Mouse (Mus musculus) lung, postnatal 0 days (tissue): Measurements from ENCODE around the gene Rnf20. TPM values are rescaled to one million over a fixed set of nuclear protein-coding genes. Genes with fewer than 3 reads are reported as not detected.

Source experiments
- ATAC-seq: fragments of 200-750 bp; cut with Nextera tagmentation; 2 replicates; pipeline ENCODE4 v1.8.0; 2017; ENCODE audit warnings: moderate library complexity
- DNase-seq: peaks from one replicate; pipeline ENCODE4 v3.0.0-alpha.2; 2016; ENCODE audit warnings: low spot score
- H3K27ac ChIP-seq: fragments of 300-500 bp; sonication (generic); 2 replicates; pipeline ENCODE4 v1.5.1; 2014; ENCODE audit warnings: antibody characterized with exemption, mild to moderate bottlenecking, low read length, mixed read lengths
- H3K27me3 ChIP-seq: fragments of 300-500 bp; sonication (generic); replicated peaks from 2 replicates; pipeline ENCODE4 v1.6.1; 2014; ENCODE audit warnings: low read length, mixed read lengths; ENCODE audit not compliant: insufficient read depth
- H3K36me3 ChIP-seq: fragments of 300-500 bp; sonication (generic); 2 replicates; pipeline ENCODE4 v1.6.1; 2014; ENCODE audit warnings: low read length, mixed read lengths; ENCODE audit not compliant: insufficient read depth
- H3K4me1 ChIP-seq: fragments of 300-500 bp; sonication (generic); 2 replicates; pipeline ENCODE4 v1.6.1; 2014; ENCODE audit warnings: antibody characterized with exemption, low read depth, low read length, mixed read lengths; ENCODE audit not compliant: insufficient read depth
- H3K4me2 ChIP-seq: fragments of 300-500 bp; sonication (generic); replicated peaks from 2 replicates; pipeline ENCODE4 v1.6.1; 2014; ENCODE audit warnings: low read depth, mild to moderate bottlenecking, low read length, moderate library complexity, mixed read lengths
- H3K4me3 ChIP-seq: fragments of 300-500 bp; sonication (generic); 2 replicates; pipeline ENCODE4 v1.5.1; 2014; ENCODE audit warnings: low read depth, low read length
- H3K9ac ChIP-seq: fragments of 300-500 bp; sonication (generic); replicated peaks from 2 replicates; pipeline ENCODE4 v1.6.1; 2014; ENCODE audit warnings: low read depth, mild to moderate bottlenecking
- H3K9me3 ChIP-seq: fragments of 300-500 bp; sonication (generic); 2 replicates; pipeline ENCODE4 v1.6.1; 2016; ENCODE audit warnings: low read length, mixed read lengths
- CTCF ChIP-seq: IDR thresholded peaks from 2 replicates; pipeline ENCODE4 v1.5.1; 2016; ENCODE audit warnings: antibody characterized with exemption, mild to moderate bottlenecking
- EP300 ChIP-seq: IDR thresholded peaks from 2 replicates; pipeline ENCODE4 v1.6.1; 2016; ENCODE audit warnings: antibody characterized with exemption, mild to moderate bottlenecking, control low read depth
- WGBS: fragments of 180-500 bp; shearing (Covaris S2); extraction: QIAGEN DNeasy Blood & Tissue Kit; methylation state at CpG from one replicate; pipeline ENCODE4 v1.1.7; 2014; 5-methylcytosine and 5-hydroxymethylcytosine counted together
- polyA plus RNA-seq: library from polyadenylated mRNA; unstranded; fragments of >200 nt; fragmentation: Nextera tagmentation; extraction: Ambion mirVana; gene quantifications from 2 replicates; pipeline ENCODE4 v1.2.1, GENCODE M21; 2015

Gene Rnf20
- polyA plus RNA-seq, 1 experiment from 2014 or later: 32.6 TPM

GRCm38 (mm10) chr4:49596846-49597182 lies 35.0 kb upstream of the Rnf20 start:
- H3K9me3 ChIP-seq: no peaks in the 10 kb centered on the region
- H3K4me1 ChIP-seq: 0 out of 2 replicates have a peak, but pooled peaks cover 4% of the 10 kb centered on the region
- H3K36me3 ChIP-seq: no peaks in the 10 kb centered on the region
- no peaks in the 10 kb centered on the region for H3K27me3 ChIP-seq
- DNase-seq (peak; percentile 35), ATAC-seq (no peak)
- TF ChIP-seq EP300: no peak
- no peak for TF ChIP-seq CTCF
- WGBS: 1% methylated on average over 20 of the region's 20 CpGs
- peak overlapping the region; percentile 83 for H3K4me3 ChIP-seq
- H3K9ac ChIP-seq: peak overlapping the region; percentile 70
- peak overlapping the region; percentile 78 for H3K27ac ChIP-seq
- H3K4me2 ChIP-seq: peak overlapping the region; percentile 91

- H3K4me3 ChIP-seq: peak within 1 kb of the TSS; percentile 83
- WGBS: under 1% methylated on average over 70 of the region's 77 CpGs
- peak within 1 kb of the TSS; percentile 91 for H3K4me2 ChIP-seq
- no peaks in the 10 kb centered on the region for H3K36me3 ChIP-seq
- no peaks in the 10 kb centered on the region for H3K9me3 ChIP-seq
- peak within 1 kb of the TSS; percentile 78 for H3K27ac ChIP-seq
- ATAC-seq (peak; percentile 96), DNase-seq (peak; percentile 82)
- H3K27me3 ChIP-seq: no peaks in the 10 kb centered on the region
- H3K9ac ChIP-seq: peak within 1 kb of the TSS; percentile 70
- 0 out of 2 replicates have a peak, but pooled peaks cover 4% of the 10 kb centered on the region for H3K4me1 ChIP-seq
- no peak for TF ChIP-seq EP300
- peak; percentile 46 for TF ChIP-seq CTCF
Observed at GRCm38 (mm10) chr4:49597183-49598100, 34.4 kb upstream of the Rnf20 start, which contains the start of gene Tmem246. Gene Tmem246 (minus strand): TSS chr4:49597876.

DNA sequence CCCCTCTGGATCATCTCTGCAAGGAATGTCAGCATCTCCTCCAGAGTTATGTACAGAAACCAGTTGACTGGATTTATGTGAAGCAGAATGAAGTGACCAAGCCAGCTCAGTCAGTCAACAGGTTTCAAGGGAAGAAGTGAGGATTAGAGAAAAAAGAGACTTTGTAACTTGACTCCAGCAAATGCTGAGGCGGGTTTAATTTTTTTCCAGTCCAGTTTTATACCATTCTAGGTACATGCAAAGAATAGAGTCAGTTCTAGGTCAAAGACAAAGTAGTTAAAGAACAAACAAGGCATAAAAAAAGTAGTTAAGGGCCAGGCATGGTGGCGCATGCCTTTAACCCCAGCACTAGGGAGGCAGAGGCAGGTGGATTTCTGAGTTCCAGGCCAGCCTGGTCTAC lies 28.6 kb upstream of the Rnf20 start:
- H3K36me3 ChIP-seq: no peaks in the 10 kb centered on the region
- H3K27ac ChIP-seq: no peak overlapping the region
- H3K4me2 ChIP-seq: no peak overlapping the region
- ATAC-seq (no peak), DNase-seq (no peak)
- no peak overlapping the region for H3K9ac ChIP-seq
- H3K4me3 ChIP-seq: no peak overlapping the region
- H3K27me3 ChIP-seq: no peaks in the 10 kb centered on the region
- no peaks in the 10 kb centered on the region for H3K4me1 ChIP-seq
- H3K9me3 ChIP-seq: no peaks in the 10 kb centered on the region
- TF ChIP-seq CTCF: no peak
- TF ChIP-seq EP300: no peak
- 76% methylated on average over 2 of the region's 2 CpGs for WGBS

DNA sequence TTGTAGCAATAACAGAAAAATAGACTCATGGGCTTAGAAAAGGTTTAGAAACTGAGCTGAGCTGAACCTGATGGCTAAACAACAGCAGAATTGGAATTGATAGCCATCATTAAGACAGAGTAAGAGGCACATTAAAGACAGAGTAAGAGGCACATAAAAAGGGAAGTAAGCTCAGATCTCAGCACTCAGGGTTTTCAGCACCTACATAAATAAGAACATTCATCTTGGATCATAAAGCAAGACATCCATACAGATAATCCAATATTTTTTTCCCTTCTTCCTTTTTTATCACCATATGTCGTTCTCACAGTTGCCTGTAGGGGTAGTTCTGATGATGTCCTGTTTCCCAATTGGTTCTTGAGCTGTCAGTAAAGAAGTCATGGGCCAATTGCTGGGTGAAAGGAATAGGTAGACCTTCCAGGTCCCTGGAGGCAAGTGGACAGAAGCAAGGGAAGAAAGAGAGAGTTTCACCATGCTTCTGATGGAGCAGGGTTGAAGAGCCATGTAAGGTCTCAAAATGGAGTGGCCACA lies 27.7 kb upstream of the Rnf20 start:
- 44% methylated on average over 1 of the region's 1 CpGs for WGBS
- H3K9me3 ChIP-seq: no peaks in the 10 kb centered on the region
- no peak overlapping the region for H3K9ac ChIP-seq
- no peak overlapping the region for H3K27ac ChIP-seq
- no peaks in the 10 kb centered on the region for H3K36me3 ChIP-seq
- no peak overlapping the region for H3K4me3 ChIP-seq
- no peak for DNase-seq
- H3K4me2 ChIP-seq: no peak overlapping the region
- no peaks in the 10 kb centered on the region for H3K4me1 ChIP-seq
- TF ChIP-seq EP300 (no peak), CTCF (no peak)
- no peaks in the 10 kb centered on the region for H3K27me3 ChIP-seq
- ATAC-seq: no peak

GRCm38 (mm10) chr4:49604616-49605015 lies 27.2 kb upstream of the Rnf20 start:
- H3K27ac ChIP-seq: no peak overlapping the region
- H3K9me3 ChIP-seq: no peaks in the 10 kb centered on the region
- no peaks in the 10 kb centered on the region for H3K27me3 ChIP-seq
- no peak overlapping the region for H3K9ac ChIP-seq
- no peak overlapping the region for H3K4me2 ChIP-seq
- H3K4me3 ChIP-seq: no peak overlapping the region
- TF ChIP-seq CTCF (no peak), EP300 (no peak)
- WGBS: 91% methylated on average over 5 of the region's 5 CpGs
- ATAC-seq (no peak), DNase-seq (no peak)
- H3K36me3 ChIP-seq: no peaks in the 10 kb centered on the region
- H3K4me1 ChIP-seq: no peaks in the 10 kb centered on the region

DNA sequence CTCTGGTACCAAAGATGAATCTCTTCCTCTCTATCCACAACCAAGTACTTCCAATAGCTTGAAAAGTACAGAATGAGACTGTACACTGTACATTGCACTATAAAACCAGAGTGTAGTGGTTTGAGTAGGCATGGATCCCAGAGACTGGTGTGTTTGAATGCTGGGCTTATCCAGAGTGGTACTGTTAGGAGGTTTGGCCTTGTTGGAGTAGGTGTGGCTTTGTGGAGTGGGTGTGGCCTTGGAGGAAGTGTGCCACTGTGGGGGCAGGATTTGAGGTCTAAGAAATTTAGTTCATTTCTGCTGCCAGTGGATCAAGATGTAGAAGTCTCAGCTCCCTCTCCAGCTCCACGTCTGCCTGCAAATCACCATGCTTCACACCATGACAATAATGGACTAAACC lies 26.3 kb upstream of the Rnf20 start:
- DNase-seq (no peak), ATAC-seq (no peak)
- TF ChIP-seq CTCF (no peak), EP300 (no peak)
- Histone ChIP-seq H3K4me3 (no peak overlapping the region), H3K27me3 (no peaks in the 10 kb centered on the region), H3K9ac (no peak overlapping the region), H3K9me3 (no peaks in the 10 kb centered on the region), H3K27ac (no peak overlapping the region), H3K36me3 (no peaks in the 10 kb centered on the region), H3K4me2 (no peak overlapping the region), H3K4me1 (no peaks in the 10 kb centered on the region)
- WGBS: 87% methylated on average over 1 of the region's 1 CpGs
